Mouse (Mus musculus) cerebellum, adult 2 months (tissue): ENCODE results near the gene Ap3b1.

Experiments used
- CTCF ChIP-seq: fragments of 200-500 bp; IDR thresholded peaks from 2 replicates; pipeline ENCODE4 v1.5.1; 2011; ENCODE audit warnings: low read depth, mild to moderate bottlenecking, control low read depth, low read length, moderate library complexity, borderline replicate concordance; ENCODE audit not compliant: insufficient read depth
- POLR2A ChIP-seq: fragments of 200-500 bp; IDR thresholded peaks from 2 replicates; pipeline ENCODE4 v1.6.1; 2011; ENCODE audit warnings: low read length, control low read depth, borderline replicate concordance; ENCODE audit not compliant: insufficient read depth

GRCm38 (mm10) chr13:94539851-94540646, 181.3 kb downstream of the Ap3b1 start:
- TF ChIP-seq CTCF (no peak), POLR2A (no peak)
